Mouse (Mus musculus): ENCODE measurements around the gene Cd59b. TPM values are rescaled to one million over a fixed set of nuclear protein-coding genes. Genes with fewer than 3 reads are reported as not detected.

Cd59b gene
- polyA plus RNA-seq, 1 experiment from 2014 or later: 6.3 TPM

GRCm38 (mm10) chr2:104030381-104030780 lies 39.3 kb upstream of the Cd59b start:
- no peak for ATAC-seq
- H3K36me3 ChIP-seq (ENCODE audit: control insufficient read depth, insufficient read depth): peaks cover 7% of the 10 kb centered on the region; the same call in 1 of the 2 replicates
- no peaks in the 10 kb centered on the region for H3K9me3 ChIP-seq (ENCODE audit: control insufficient read depth)
- no peak for TF ChIP-seq CTCF (IDR thresholded peaks at IDR 0.05; ENCODE audit: low read depth)
- H3K4me2 ChIP-seq (replicated peaks; ENCODE audit: low read depth): no peak overlapping the region
- H3K4me1 ChIP-seq (replicated peaks; ENCODE audit: control insufficient read depth, insufficient read depth, low read length): no peaks in the 10 kb centered on the region
- H3K9ac ChIP-seq (ENCODE audit: low read depth, low read length): no peak overlapping the region
- no peak overlapping the region for H3K27ac ChIP-seq (ENCODE audit: low read depth, low read length)
- no peaks in the 10 kb centered on the region for H3K27me3 ChIP-seq (replicated peaks; ENCODE audit: control insufficient read depth, insufficient read depth, low read length)
- H3K4me3 ChIP-seq (ENCODE audit: low read depth, low read length): no peak overlapping the region
- WGBS: 82% methylated on average over 3 of the region's 3 CpGs

- H3K9ac ChIP-seq (ENCODE audit: low read depth, low read length): no peak overlapping the region
- H3K27ac ChIP-seq (ENCODE audit: low read depth, low read length): no peak overlapping the region
- no peak for TF ChIP-seq CTCF (IDR thresholded peaks at IDR 0.05; ENCODE audit: low read depth)
- no peaks in the 10 kb centered on the region for H3K27me3 ChIP-seq (replicated peaks; ENCODE audit: control insufficient read depth, insufficient read depth, low read length)
- 69% methylated on average over 3 of the region's 3 CpGs for WGBS
- no peak overlapping the region for H3K4me3 ChIP-seq (ENCODE audit: low read depth, low read length)
- H3K4me2 ChIP-seq (replicated peaks; ENCODE audit: low read depth): no peak overlapping the region
- H3K36me3 ChIP-seq (ENCODE audit: control insufficient read depth, insufficient read depth): peaks cover 14% of the 10 kb centered on the region
- no peaks in the 10 kb centered on the region for H3K4me1 ChIP-seq (replicated peaks; ENCODE audit: control insufficient read depth, insufficient read depth, low read length)
- H3K9me3 ChIP-seq (ENCODE audit: control insufficient read depth): no peaks in the 10 kb centered on the region
- no peak for ATAC-seq
Observed at GRCm38 (mm10) chr2:104032056-104032455, 37.6 kb upstream of the Cd59b start.

DNA sequence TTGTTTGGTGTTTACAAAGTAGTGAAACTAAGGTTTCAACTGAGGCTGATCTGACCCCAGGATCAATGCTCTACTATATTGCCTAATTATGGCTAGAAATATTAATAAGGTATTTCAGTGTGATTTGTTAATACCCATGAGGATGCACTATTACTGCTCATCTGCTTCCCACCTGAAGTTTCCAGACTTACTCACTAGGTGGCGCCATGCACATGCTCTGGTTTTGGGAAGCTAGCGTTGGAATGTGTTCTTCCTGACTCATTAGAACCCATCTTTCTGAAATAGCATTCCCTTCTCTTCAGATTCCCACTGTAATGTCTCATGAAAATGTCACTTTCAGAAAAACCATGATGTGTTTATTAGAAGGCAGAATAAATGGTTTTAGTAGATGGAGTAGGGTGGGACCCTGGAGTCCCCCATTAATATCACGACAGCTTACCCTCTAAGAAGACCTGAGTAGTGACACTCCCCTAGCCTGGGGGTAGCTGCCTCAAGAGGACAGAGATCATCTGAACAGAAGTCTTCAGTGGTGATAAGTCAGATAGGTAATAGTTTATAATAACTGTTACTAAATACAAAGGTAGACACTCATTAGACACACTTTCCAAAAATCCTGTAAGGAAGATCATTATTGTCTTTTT lies 34.7 kb upstream of the Cd59b start:
- H3K4me2 ChIP-seq (replicated peaks; ENCODE audit: low read depth): no peak overlapping the region
- H3K4me3 ChIP-seq (ENCODE audit: low read depth, low read length): no peak overlapping the region
- 0 out of 2 replicates have a peak, but pooled peaks have one; percentile 23 for ATAC-seq
- no peaks in the 10 kb centered on the region for H3K27me3 ChIP-seq (replicated peaks; ENCODE audit: control insufficient read depth, insufficient read depth, low read length)
- H3K9me3 ChIP-seq (ENCODE audit: control insufficient read depth): no peaks in the 10 kb centered on the region
- H3K9ac ChIP-seq (ENCODE audit: low read depth, low read length): no peak overlapping the region
- H3K36me3 ChIP-seq (ENCODE audit: control insufficient read depth, insufficient read depth): peaks cover 28% of the 10 kb centered on the region
- H3K4me1 ChIP-seq (replicated peaks; ENCODE audit: control insufficient read depth, insufficient read depth, low read length): no peaks in the 10 kb centered on the region
- peak; percentile 97 for TF ChIP-seq CTCF (IDR thresholded peaks at IDR 0.05; ENCODE audit: low read depth)
- no peak overlapping the region for H3K27ac ChIP-seq (ENCODE audit: low read depth, low read length)
- 32% methylated on average over 3 of the region's 3 CpGs for WGBS

- WGBS: 77% methylated on average over 6 of the region's 6 CpGs
- H3K27me3 ChIP-seq (replicated peaks; ENCODE audit: control insufficient read depth, insufficient read depth, low read length): no peaks in the 10 kb centered on the region
- peaks cover 32% of the 10 kb centered on the region for H3K36me3 ChIP-seq (ENCODE audit: control insufficient read depth, insufficient read depth)
- no peak for TF ChIP-seq CTCF (IDR thresholded peaks at IDR 0.05; ENCODE audit: low read depth)
- H3K4me3 ChIP-seq (ENCODE audit: low read depth, low read length): no peak overlapping the region
- no peak overlapping the region for H3K27ac ChIP-seq (ENCODE audit: low read depth, low read length)
- ATAC-seq: no peak
- H3K9me3 ChIP-seq (ENCODE audit: control insufficient read depth): no peaks in the 10 kb centered on the region
- no peak overlapping the region for H3K4me2 ChIP-seq (replicated peaks; ENCODE audit: low read depth)
- no peak overlapping the region for H3K9ac ChIP-seq (ENCODE audit: low read depth, low read length)
- H3K4me1 ChIP-seq (replicated peaks; ENCODE audit: control insufficient read depth, insufficient read depth, low read length): no peaks in the 10 kb centered on the region
Observed at GRCm38 (mm10) chr2:104035595-104035994, 34.1 kb upstream of the Cd59b start.

DNA sequence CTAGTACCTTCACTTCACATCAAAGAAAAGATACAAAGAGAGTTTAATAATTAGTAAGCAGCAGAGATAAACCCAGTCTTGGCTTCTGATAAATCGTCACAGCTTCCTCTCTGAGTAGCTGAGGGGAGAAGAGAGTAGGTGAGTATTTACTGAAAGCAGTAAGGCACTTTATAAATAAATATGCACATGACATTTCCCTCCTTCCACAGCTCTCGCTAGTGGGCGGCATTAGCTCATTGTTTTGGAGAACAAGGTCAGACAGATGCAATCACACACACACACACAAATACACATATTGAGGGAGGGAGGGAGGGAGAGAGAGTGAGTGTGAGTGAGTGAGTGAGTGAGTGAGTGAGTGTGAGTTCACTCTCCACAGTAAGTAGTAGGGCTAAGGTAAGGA lies 33.3 kb upstream of the Cd59b start:
- no peak overlapping the region for H3K4me2 ChIP-seq (replicated peaks; ENCODE audit: low read depth)
- no peak for ATAC-seq
- no peaks in the 10 kb centered on the region for H3K9me3 ChIP-seq (ENCODE audit: control insufficient read depth)
- H3K36me3 ChIP-seq (ENCODE audit: control insufficient read depth, insufficient read depth): peaks cover 32% of the 10 kb centered on the region
- H3K27ac ChIP-seq (ENCODE audit: low read depth, low read length): no peak overlapping the region
- H3K4me3 ChIP-seq (ENCODE audit: low read depth, low read length): no peak overlapping the region
- WGBS: 56% methylated on average over 3 of the region's 3 CpGs
- no peak for TF ChIP-seq CTCF (IDR thresholded peaks at IDR 0.05; ENCODE audit: low read depth)
- no peaks in the 10 kb centered on the region for H3K27me3 ChIP-seq (replicated peaks; ENCODE audit: control insufficient read depth, insufficient read depth, low read length)
- no peak overlapping the region for H3K9ac ChIP-seq (ENCODE audit: low read depth, low read length)
- no peaks in the 10 kb centered on the region for H3K4me1 ChIP-seq (replicated peaks; ENCODE audit: control insufficient read depth, insufficient read depth, low read length)

DNA sequence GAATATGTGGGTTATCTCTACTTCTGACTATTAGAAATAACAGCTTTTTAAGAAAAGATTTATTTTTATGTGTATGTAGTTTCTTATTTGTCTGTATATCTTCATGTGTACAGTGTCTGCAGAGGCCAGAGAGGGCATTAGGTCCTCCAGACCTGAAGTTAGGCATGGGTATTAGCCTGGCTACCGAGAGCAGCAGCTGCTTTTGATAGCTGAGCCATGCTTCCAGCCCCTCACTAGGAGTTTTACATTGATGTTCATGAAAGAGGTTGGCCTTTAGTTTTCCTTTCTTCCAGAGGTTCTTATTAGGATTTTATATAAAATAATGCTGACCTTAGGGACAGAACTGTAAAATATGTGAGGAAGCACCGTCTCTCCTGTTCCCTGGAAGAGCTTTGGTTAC lies 31.4 kb upstream of the Cd59b start:
- H3K36me3 ChIP-seq (ENCODE audit: control insufficient read depth, insufficient read depth): peaks cover 32% of the 10 kb centered on the region
- no peaks in the 10 kb centered on the region for H3K9me3 ChIP-seq (ENCODE audit: control insufficient read depth)
- no peak overlapping the region for H3K9ac ChIP-seq (ENCODE audit: low read depth, low read length)
- no peaks in the 10 kb centered on the region for H3K27me3 ChIP-seq (replicated peaks; ENCODE audit: control insufficient read depth, insufficient read depth, low read length)
- no peak overlapping the region for H3K27ac ChIP-seq (ENCODE audit: low read depth, low read length)
- no peak overlapping the region for H3K4me3 ChIP-seq (ENCODE audit: low read depth, low read length)
- H3K4me1 ChIP-seq (replicated peaks; ENCODE audit: control insufficient read depth, insufficient read depth, low read length): no peaks in the 10 kb centered on the region
- no peak overlapping the region for H3K4me2 ChIP-seq (replicated peaks; ENCODE audit: low read depth)
- ATAC-seq: no peak
- 89% methylated on average over 2 of the region's 2 CpGs for WGBS
- TF ChIP-seq CTCF (IDR thresholded peaks at IDR 0.05; ENCODE audit: low read depth): no peak
